Mouse (Mus musculus) spleen, adult 2 months (tissue): ENCODE data around the gene Ccdc85b.

Experiments
- CTCF ChIP-seq: fragments of 200-500 bp; IDR thresholded peaks from 2 replicates; pipeline ENCODE4 v1.5.1; 2011; ENCODE audit warnings: mild to moderate bottlenecking, inconsistent platforms; ENCODE audit not compliant: insufficient read depth, insufficient read length, insufficient replicate concordance; ENCODE audit errors: extremely low read depth
- POLR2A ChIP-seq: fragments of 200-500 bp; IDR thresholded peaks from 2 replicates; pipeline ENCODE4 v1.6.1; 2011; ENCODE audit warnings: low read depth, low read length, inconsistent platforms

- TF ChIP-seq CTCF = no peak
- TF ChIP-seq POLR2A = no peak
These were observed 30.9 kb downstream of the Ccdc85b start for GRCm38 (mm10) chr19:5426640-5427290.
